8 mouse cellular contexts compared by ENCODE assay signal in genomic region chr6:117917576-117917975, GRCm38 (mm10). TPM values are rescaled to one million over a fixed set of nuclear protein-coding genes. Genes with fewer than 3 reads are reported as not detected.
DNase-seq lines count a peak whose midpoint lies in the region; ATAC-seq lines count a peak whose summit lies in the region.

No protein-coding gene starts in this region.

- peak overlapping the region; percentile 84 for H3K4me2 ChIP-seq in embryonic facial prominence, embryonic 13.5 days
- H3K4me2 ChIP-seq in neural tube, embryonic 13.5 days = peak overlapping the region; percentile 99

- peak overlapping the region; percentile 95 for H3K27ac ChIP-seq in embryonic facial prominence, embryonic 13.5 days
- H3K27ac ChIP-seq in neural tube, embryonic 13.5 days (replicated peaks) = peak overlapping the region; percentile 73

- H3K9me3 ChIP-seq in embryonic facial prominence, embryonic 13.5 days = no peaks in the 10 kb centered on the region
- H3K9me3 ChIP-seq in neural tube, embryonic 13.5 days = no peaks in the 10 kb centered on the region

- H3K36me3 ChIP-seq in embryonic facial prominence, embryonic 13.5 days = peaks cover 13% of the 10 kb centered on the region
- no peaks in the 10 kb centered on the region for H3K36me3 ChIP-seq in neural tube, embryonic 13.5 days

- peak overlapping the region; percentile 73 for H3K4me3 ChIP-seq in embryonic facial prominence, embryonic 13.5 days
- peak overlapping the region; percentile 55 for H3K4me3 ChIP-seq in neural tube, embryonic 13.5 days

- H3K4me1 ChIP-seq in embryonic facial prominence, embryonic 13.5 days = peaks cover 32% of the 10 kb centered on the region
- H3K4me1 ChIP-seq in neural tube, embryonic 13.5 days (replicated peaks) = peaks cover 31% of the 10 kb centered on the region

- peak overlapping the region; percentile 85 for H3K9ac ChIP-seq in embryonic facial prominence, embryonic 13.5 days
- peak overlapping the region; percentile 70 for H3K9ac ChIP-seq in neural tube, embryonic 13.5 days

- DNase-seq in B cell, adult 2 months = peak; percentile 72
- DNase-seq in adrenal gland, adult 18-20 months (ENCODE audit: low spot score in 2 of 2) = peak; percentile 46 to 48
- DNase-seq in heart, adult 9 months (ENCODE audit: low spot score in 2 of 2) = peak; percentile 67 to 71
- peak; percentile 83 for DNase-seq in kidney, adult 9 months
- peak; percentile 77 to 80 for DNase-seq in lung, adult 18-20 months
- DNase-seq in testis, postnatal 10 days (ENCODE audit: low spot score) = peak; percentile 76

- peak; percentile 65; the same call in 1 of the 2 replicates for ATAC-seq in embryonic facial prominence, embryonic 13.5 days (ENCODE audit: insufficient number of reproducible peaks, insufficient read depth, low FRiP score, low TSS enrichment, low read depth)
- peak; percentile 64 for ATAC-seq in neural tube, embryonic 13.5 days (ENCODE audit: low read depth)

- H3K27me3 ChIP-seq in embryonic facial prominence, embryonic 13.5 days = no peaks in the 10 kb centered on the region
- no peaks in the 10 kb centered on the region for H3K27me3 ChIP-seq in neural tube, embryonic 13.5 days

- WGBS in embryonic facial prominence, embryonic 13.5 days = under 1% methylated on average over 21 of the region's 21 CpGs
- WGBS in neural tube, embryonic 13.5 days = 1% methylated on average over 21 of the region's 21 CpGs

RNA-seq across cellular contexts. Expression of gene Hnrnpf, which starts 17.5 kb away (rescaled TPM):
- 100 to 1,000 TPM; 317 to 377 TPM for total RNA-seq in adrenal gland, adult 18-20 months (2021)
- 612 and 649 TPM in 2 replicates for polyA plus RNA-seq in embryonic facial prominence, embryonic 13.5 days (2015; fragmentation: Nextera tagmentation; extraction: Ambion mirVana)
- polyA plus RNA-seq in neural tube, embryonic 13.5 days (2015; fragmentation: Nextera tagmentation; extraction: Ambion mirVana) = 298 and 333 TPM in 2 replicates

RNA-seq across cellular contexts. Expression of gene Fxyd4, which starts 19.9 kb away (rescaled TPM):
- not detected for total RNA-seq in adrenal gland, adult 18-20 months (2021)
- 2.4 and 5.4 TPM in 2 replicates for polyA plus RNA-seq in embryonic facial prominence, embryonic 13.5 days (2015; fragmentation: Nextera tagmentation; extraction: Ambion mirVana)
- polyA plus RNA-seq in neural tube, embryonic 13.5 days (2015; fragmentation: Nextera tagmentation; extraction: Ambion mirVana) = 2.6 and 2.7 TPM in 2 replicates

RNA-seq across cellular contexts. Expression of gene Zfp239, which starts 55.7 kb away (rescaled TPM):
- 1 to 10 TPM; 2.6 to 3.0 TPM for total RNA-seq in adrenal gland, adult 18-20 months (2021)
- polyA plus RNA-seq in embryonic facial prominence, embryonic 13.5 days (2015; fragmentation: Nextera tagmentation; extraction: Ambion mirVana) = 15.5 and 17.1 TPM in 2 replicates
- polyA plus RNA-seq in neural tube, embryonic 13.5 days (2015; fragmentation: Nextera tagmentation; extraction: Ambion mirVana) = 12.2 and 12.4 TPM in 2 replicates

Comparison
In these comparisons a context has a peak if more than half of its experiments do, and no peak if none do; other contexts are left out.
1. Peak in every context shown above with its lines: DNase-seq, ATAC-seq, H3K4me3 ChIP-seq and H3K27ac ChIP-seq.